Mouse (Mus musculus) embryonic stem cell, embryonic (primary cell): ENCODE measurements around the gene Prss32.
"Not testable (repeated sequence)": the region's sequence is repeated elsewhere in the genome, so short reads cannot be mapped to it uniquely, and the experiment has no call there.

Experiments
- CTCF ChIA-PET, 4 experiments: fragments of 300-600 bp in 2 of 4; fragments of 350-600 bp in 2 of 4; sonication (Branson Sonifier 250); formaldehyde crosslinking; loops; one replicate each; lab custom pipeline; 2022; ENCODE audit warnings: inconsistent platforms in 2 of 4; lab: Charles Lee
- POLR2A ChIA-PET, 4 experiments: fragments of 300-600 bp in 2 of 4; fragments of 350-600 bp in 2 of 4; sonication (Branson Sonifier 250); formaldehyde crosslinking; loops; one replicate each; lab custom pipeline; 2022; ENCODE audit warnings: antibody characterized with exemption in 4 of 4, inconsistent platforms in 1 of 4; lab: Charles Lee

The Prss32 gene

DNA sequence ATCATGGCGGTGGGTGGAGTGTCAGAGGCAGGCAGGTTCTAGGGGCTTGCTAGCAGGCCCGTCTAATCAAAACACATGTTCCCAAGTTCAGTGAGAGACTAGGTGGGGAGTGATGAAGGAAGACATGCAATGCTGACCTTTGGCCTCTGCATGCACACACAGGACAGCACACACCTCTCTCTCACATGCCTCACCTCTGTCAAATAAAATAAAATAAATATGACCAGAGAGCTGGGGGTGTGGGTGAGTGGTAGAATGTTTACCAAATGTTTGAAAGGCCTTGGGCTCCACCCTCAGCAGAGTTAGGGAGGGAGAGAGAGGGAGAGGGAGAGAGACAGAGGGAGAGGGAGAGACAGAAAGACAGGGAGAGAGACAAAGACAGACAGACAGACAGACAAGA is 14.3 kb downstream of the Prss32 start:
- POLR2A ChIA-PET, result interaction anchor here in 2 of 4 experiments (0.9 to 1.0 kb wide), 2 partner anchors 14 to 104 kb away, joined by 3 read pairs; partner anchors contain the start of gene Prss41 (in 1 of the 2)
- CTCF ChIA-PET, result interaction anchor here in 2 of 4 experiments (1.2 to 2.4 kb wide), 3 partner anchors 14 to 102 kb away, joined by 4 to 14 read pairs (median 8); partner anchors contain the start of genes Prss32 (in 2 of the 2) and Prss41 (in 2 of the 2)

DNA sequence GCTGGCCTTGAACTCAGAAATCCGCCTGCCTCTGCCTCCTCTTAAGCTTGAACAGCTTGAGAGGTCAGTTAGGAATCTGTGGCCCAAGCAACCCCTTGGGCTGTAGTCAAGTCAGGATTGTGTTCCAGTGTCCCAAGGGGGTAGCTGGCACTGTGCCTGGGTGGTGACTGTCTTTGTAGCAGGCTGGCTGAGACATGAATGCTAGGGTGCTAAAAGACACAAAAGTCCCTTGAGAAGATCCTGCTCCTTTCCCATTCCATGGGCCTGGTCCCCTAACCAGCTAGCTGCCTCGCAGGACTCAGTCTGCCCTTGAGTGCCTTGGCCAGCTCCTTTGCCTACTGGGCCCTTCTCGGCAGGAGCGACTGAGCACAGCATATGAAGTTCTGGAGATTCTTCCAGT is 19.3 kb downstream of the Prss32 start:
- ChIA-PET CTCF (interaction anchor here in 3 of 4 experiments (0.6 to 2.0 kb wide), 3 partner anchors 9 to 106 kb away, joined by 3 to 7 read pairs (median 5); partner anchors contain the start of genes Prss32 (in 1 of the 3) and Prss41 (in 1 of the 3)), POLR2A (no interaction called here)

DNA sequence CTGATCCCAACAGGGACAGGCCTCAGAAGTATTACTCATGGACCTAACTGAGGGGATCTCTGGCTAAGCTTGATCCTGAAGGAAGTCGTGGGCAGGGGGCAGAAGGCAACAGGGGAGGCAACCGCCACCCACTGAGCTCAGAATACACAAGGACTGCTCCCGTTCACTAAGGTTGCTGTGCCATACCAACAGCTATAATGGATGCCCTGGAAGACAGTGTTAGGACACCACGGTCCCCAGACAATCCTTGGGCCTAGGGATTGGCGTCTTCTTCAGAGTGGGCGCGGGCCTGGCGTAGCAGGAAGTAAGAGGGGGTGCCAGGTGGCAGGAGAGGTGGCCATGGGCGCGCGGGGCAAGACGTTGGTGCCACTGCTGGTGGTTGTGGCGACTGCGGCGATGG is 24.1 kb downstream of the Prss32 start, which contains the start of gene Prss21:
TSS of gene Prss21 (plus strand) at position 301 of the 400 bp plus-strand sequence.
- ChIA-PET CTCF (interaction anchor here in 2 of 4 experiments (0.9 to 1.4 kb wide), 5 partner anchors 11 to 126 kb away, joined by 3 to 4 read pairs (median 3); partner anchors contain the start of genes Prss32 (in 1 of the 2) and Prss41 (in 1 of the 2)), POLR2A (interaction anchor here in 2 of 4 experiments (0.9 to 1.6 kb wide), 3 partner anchors 9 to 80 kb away, joined by 3 to 5 read pairs (median 3); no protein-coding TSS in a partner anchor)

DNA sequence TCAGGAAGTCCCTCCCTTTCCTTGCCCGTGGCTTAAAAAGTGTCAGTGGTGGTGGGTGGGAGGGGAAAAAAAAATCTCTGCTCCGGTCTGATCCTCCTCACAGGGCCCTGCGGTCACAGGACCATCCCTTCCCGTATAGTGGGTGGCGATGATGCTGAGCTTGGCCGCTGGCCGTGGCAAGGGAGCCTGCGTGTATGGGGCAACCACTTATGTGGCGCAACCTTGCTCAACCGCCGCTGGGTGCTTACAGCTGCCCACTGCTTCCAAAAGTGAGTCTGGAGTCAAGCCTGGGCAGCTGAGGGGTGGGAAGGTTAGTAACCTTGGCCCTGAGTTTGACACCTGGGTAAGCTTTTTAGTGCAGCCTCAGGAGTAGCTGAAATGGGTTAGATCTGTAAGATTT is 24.9 kb downstream of the Prss32 start:
- ChIA-PET CTCF (interaction anchor here in 3 of 4 experiments (0.5 to 2.6 kb wide), 7 partner anchors 13 to 210 kb away, joined by 3 to 9 read pairs (median 3); no protein-coding TSS in a partner anchor), POLR2A (interaction anchor here in 2 of 4 experiments (0.6 to 1.6 kb wide), 5 partner anchors 9 to 81 kb away, joined by 3 to 4 read pairs (median 3); no protein-coding TSS in a partner anchor)

DNA sequence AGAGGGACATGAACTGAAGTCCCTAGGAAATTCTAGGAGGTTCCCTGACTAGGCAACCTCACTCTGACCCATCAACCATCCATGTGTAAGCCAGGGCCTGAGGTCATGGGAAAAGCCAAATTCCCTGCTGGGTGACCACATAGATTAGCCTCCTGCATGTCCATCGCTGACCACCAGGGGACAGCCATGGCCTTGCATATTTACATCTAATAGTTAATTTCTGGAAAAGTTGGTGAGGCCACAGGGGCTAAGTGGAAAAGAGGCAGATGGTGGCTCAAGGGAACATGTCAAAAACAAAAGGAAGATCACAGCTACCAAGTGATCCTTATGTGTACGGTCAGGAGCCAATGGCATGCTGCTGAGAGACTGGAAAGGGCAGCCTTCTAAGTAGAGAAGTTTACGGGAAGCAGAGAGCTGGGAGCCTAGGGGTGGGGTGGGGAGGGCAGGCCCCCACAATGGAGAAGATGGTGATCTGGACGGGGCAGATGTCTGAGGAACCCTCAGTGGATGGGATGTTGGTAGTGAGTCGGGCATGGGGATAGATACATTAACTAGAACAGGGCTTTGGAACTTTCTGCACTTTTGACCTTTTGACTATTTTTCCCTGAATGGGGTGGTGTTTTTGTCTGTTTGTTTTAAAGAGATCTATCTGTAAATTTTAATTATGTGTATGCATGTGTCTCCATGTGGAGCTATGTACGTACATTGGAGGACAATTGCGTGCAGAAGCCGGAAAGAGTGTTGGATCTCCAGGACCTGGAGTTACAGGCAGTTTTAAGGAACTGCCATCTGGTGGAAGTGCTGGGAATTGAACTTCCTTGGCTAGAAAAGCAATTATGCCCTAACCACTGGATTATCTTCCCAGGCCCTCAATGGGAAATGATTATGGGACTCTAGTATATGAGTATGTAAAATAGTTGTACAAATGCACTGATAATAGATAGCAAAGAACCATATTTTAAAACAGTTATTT is 30.5 kb downstream of the Prss32 start:
- ChIA-PET POLR2A (interaction anchor here in 1 of 4 experiments (0.9 kb wide), 1 partner anchor 25 kb away, joined by 3 read pairs; no protein-coding TSS in a partner anchor), CTCF (interaction anchor here in 3 of 4 experiments (0.6 to 1.7 kb wide), 9 partner anchors 8 to 97 kb away, joined by 3 to 7 read pairs (median 3); partner anchors contain the start of genes Prss32 (in 2 of the 3) and Prss41 (in 2 of the 3))

DNA sequence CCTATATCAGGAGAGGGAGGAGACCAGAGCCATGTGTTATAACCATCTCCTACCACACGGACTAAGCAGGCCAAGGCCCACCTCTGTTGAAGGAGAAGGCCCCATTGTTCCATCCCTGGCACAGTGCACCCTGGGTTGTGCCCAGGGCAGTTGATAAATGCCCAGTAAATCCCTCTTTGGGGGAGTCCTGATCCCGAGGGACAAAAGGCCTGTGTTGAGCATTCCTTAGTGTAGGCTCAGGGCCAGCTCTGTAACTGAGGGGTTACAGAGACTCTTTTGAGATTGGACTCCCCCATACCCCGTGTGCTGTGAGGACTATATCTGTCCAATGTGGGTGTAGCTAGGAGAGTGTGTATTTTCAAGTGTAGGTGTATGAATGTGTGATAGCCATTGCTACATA is 33.1 kb downstream of the Prss32 start:
- ChIA-PET POLR2A (interaction anchor here in 1 of 4 experiments (0.5 to 1.5 kb wide), 2 partner anchors 48 to 199 kb away, joined by 3 to 4 read pairs; no protein-coding TSS in a partner anchor), CTCF (interaction anchor here in 2 of 4 experiments (0.5 to 1.3 kb wide), 3 partner anchors 33 to 93 kb away, joined by 3 to 5 read pairs (median 3); partner anchors contain the start of genes Prss32 (in 2 of the 2) and Prss41 (in 1 of the 2))

DNA sequence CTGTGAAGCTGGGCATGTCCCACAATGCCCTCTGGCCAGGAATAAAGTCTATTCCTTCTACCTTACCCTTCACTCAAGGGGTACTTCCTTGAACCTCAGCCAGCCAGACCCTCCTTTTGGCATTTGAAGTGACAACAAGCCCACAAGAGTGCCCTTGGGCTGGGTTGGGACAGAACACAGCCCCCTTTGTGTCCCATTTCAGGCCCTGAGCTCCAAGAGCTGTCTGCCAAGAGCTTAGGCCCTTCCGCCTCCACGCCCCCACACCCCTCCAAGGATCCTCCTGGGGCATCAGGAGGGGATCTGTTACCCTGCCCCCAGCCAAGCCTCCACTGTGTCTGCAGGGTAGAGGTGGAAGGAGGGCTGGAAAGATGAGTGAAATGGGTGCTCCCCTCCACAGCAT is 33.5 kb downstream of the Prss32 start:
- CTCF ChIA-PET, result interaction anchor here in 2 of 4 experiments (0.5 to 1.3 kb wide), 4 partner anchors 33 to 184 kb away, joined by 3 to 6 read pairs (median 4); partner anchors contain the start of genes Prss32 (in 2 of the 2) and Prss41 (in 1 of the 2)
- POLR2A ChIA-PET, result interaction anchor here in 2 of 4 experiments (0.5 to 1.5 kb wide), 3 partner anchors 8 to 166 kb away, joined by 3 to 4 read pairs (median 4); no protein-coding TSS in a partner anchor

DNA sequence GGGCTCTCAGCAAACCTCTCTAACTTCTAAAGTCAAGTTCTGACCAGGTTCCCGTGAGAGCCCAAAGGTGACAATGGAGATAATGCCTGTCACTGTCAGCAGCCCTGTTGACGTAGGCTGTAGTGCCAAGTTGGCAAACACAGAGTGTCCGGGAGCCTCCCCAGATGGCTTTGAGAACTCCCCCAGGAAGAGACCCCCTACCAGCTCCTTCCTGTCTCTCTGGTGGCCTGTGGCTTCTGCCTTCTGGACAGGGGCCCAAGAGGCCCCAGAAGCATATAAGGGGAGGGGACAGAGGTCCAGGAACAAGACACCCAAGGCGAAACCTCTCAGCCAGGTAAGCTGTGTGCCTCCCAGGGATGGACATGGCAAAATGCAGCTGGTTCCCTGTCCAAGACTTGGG is 36.9 kb downstream of the Prss32 start, which contains the start of the genes Dcpp1 and Dcpp2:
TSS of gene Dcpp1 (plus strand) at position 301 of the 400 bp plus-strand sequence.
TSS of gene Dcpp2 (plus strand) at position 305 of the 400 bp plus-strand sequence.
- POLR2A ChIA-PET, CTCF ChIA-PET: not testable (repeated sequence)
